Mouse (Mus musculus) layer of hippocampus, adult 18-20 months (tissue): ENCODE measurements around the gene RPS10-NUDT3. TPM values are rescaled to one million over a fixed set of nuclear protein-coding genes. Genes with fewer than 3 reads are reported as not detected.

Source experiments
- DNase-seq, 2 experiments: peaks; one replicate each; pipeline ENCODE4 v3.0.0; 2022; ENCODE audit warnings: low spot score in 2 of 2
- total RNA-seq, 2 experiments: library from RNA; stranded (reverse); gene quantifications; 2 replicates each; pipeline ENCODE4 v1.2.3; 2021

The RPS10-NUDT3 gene
- total RNA-seq, 2 experiments from 2014 or later: 1.9 TPM; not detected in 1

DNA sequence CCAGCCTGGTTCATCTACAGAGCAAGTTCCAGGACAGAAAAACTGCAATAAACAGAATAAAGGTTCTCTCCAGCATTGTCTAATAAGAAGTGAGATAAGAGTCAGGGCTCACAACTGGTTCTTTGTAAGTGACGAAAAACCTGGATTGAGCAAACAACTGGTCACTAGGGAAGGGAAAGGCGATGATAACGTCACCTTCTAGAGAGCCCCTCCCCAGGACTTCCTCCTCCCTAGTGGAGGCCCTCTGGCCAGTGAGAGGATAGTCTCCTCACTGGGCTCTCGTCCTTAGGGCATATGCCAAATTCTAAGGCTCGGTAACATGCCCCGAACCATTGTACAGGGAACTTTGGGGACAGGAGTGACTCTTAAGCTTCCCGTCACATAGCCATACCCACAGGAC, 59.0 kb downstream of the RPS10-NUDT3 start:
- no peak for DNase-seq

DNA sequence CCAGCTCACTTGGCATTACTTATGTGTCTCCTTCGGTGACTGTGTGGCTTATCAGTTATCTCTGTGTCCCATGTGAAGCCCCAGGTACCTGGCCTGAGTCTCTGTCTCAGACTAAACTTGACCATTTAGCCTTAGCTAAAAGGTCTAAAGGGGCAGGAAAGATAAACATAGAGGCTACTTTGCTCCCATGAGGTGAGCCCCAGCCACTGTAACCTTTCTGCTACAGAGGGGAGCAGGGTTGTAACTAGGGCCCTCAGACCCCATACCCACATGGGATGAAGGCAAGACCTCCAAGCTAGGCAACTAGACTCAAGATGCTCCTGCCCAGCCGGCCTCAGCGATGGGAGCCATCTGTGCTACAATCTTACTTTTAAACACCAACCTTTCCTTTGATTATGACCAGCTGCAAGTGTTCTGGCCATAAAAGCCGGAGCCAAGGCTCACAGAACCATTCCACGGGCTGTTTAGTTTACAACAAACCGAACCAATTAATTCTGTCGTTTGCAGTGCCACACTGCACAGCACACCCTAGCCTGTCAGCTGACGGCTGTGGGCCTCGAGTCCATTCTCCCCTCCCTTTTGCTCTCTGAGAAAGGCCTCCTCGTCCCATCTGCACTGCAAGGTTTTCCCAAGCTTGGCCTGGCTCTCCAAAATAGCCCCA, 59.8 kb downstream of the RPS10-NUDT3 start:
- DNase-seq: no peak

DNA sequence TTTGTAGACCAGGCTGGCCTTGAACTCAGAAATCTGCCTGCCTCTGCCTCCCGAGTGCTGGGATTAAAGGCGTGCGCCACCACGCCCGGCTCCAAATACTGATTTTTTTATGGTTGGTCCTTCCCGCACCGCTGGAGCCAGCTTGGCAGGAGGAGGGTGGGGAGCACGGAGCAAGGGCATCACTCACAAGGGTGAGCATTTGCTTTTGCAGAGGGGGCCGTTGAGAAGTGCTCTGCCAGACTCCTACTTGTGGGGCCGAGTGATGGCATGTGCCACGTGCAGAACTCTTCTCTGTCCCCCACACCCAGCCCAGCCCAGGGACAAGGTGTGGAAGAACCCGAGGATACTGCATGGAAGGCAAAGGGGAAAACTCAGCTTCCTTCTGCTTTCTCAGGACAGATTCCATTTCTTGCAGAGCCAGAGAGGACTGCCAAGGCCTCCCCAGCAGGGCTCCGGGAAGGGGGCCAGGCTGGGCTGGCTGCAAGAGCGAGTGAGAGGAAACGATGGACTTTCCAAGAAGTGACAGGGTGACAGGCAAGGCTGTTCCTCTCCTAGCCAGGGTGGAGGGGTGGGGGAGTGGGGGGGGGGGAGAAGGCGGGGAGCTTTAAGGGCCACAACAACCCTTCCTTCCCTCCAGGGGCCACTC, 60.4 kb downstream of the RPS10-NUDT3 start:
- DNase-seq: peak; percentile 40 to 62

DNA sequence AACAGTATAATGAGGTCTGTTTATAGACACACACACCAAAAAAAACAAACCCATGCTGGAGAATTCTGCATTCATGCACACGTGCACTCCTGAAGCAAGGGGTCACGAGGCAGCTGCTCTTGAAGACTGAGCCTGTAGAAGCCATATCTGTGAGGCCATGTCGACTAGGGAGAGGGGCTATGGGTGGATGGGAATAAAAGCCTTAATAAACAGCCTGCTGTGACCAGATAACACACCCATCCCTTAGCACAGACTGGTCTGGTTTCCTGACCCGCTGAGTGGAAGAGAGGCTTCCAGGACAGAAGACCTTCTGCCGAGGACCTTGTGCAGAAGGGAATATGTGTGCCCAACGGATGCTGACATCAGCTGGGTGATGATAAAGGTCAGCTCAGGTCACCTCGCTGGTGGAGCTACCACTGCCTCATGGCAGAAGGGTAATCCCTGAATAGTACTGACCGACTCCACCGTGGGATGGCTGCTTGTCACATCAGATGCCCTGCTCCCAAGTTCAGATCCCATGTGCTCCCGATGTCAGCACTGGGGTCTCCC, 61.2 kb downstream of the RPS10-NUDT3 start:
- no peak for DNase-seq

DNA sequence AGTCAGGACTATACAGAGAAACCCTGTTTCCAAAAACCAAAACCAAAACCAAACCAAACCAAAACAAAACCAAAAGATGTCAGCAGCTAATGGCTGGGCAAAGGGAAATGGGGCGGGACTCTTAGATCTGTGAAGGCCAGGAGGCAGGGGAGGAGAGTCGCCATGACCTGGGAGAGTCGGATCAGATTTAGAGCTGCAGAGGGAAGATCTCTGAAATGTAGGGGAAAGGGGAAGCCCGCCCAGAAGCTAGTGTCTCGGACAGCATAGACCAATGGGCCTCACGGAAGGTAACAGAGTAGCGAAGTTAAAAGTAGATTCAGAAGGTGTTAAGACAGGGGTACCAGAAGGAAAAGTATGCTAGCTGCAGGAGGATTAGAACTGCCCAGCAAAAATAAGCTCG, 63.7 kb downstream of the RPS10-NUDT3 start:
- no peak for DNase-seq

DNA sequence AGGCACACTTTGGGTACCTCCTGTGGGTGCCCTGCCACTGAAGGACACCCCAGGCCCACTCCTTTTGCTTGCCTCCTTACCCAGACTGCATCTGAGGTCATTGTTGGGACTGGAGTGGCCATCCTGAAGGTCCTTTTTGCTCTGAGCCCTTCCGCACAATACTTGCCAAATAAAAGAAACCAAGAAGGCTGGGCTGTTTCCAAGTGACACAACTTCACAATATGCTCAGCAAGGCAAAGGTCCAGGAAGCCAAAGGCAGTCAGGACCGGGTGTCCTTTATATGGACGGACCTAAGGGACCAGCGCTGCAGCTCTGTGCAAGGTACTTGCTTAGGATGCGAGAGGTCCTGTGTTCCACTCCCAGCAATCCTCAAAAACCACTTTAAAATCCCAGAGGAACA, 66.8 kb downstream of the RPS10-NUDT3 start:
- DNase-seq: no peak

DNA sequence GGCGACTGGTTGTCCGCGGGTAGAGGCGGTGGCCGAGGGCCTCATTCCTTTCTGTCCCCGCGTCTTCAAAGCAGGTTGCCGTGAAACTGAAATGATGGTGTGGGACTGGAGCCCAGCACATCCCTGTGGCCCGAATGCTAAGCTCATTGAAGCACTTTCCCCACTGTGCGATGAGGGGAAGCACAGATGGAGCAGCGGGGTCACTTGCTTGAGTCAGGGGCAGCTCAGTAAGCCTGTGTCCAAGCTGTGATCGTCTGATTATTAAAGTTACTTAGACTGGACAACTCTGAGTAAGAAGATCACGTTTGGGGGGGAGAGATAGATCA, 69.1 kb downstream of the RPS10-NUDT3 start:
- no peak for DNase-seq

DNA sequence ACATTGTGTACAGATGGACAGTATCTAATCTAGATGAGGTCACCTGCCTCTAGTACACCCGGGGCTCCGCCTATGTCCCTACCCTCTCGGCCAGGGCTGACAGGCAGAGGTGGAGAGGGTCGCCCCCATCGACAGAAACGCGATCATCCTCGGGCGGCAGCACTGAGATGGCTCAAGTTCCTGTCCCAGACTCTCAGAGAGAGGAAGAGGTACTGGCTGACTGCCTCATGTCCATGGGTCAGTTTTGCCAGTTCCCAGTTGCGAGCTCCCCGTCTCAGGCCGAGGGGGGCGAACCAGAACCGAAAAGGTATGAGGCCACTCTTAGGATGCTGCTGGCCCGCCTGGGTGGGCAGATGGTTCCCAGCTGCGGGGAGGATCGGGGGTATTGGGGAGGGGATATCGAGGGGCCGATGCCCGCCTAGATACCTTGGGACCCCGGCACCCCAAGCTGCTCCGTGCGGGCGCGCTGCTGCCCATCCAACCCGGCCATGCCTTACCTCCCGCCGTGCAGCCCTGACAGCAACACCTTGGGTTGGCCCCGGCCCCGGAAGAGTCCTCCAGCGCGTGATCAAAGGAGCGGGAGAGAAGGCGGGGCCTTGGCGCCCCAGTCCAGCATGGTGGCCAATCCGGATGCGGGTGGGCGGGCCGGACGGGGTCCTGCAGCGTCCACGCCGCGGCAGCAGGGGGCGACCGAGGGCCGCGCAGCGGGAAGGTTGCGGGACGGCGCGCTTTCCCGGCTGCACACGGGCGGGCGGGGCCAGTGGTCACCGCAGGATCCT, 69.7 kb downstream of the RPS10-NUDT3 start, which contains the start of gene AI413582:
Gene AI413582 (minus strand): TSS at position 594 of the 779 bp plus-strand sequence.
- peak; percentile 95 to 97 for DNase-seq

DNA sequence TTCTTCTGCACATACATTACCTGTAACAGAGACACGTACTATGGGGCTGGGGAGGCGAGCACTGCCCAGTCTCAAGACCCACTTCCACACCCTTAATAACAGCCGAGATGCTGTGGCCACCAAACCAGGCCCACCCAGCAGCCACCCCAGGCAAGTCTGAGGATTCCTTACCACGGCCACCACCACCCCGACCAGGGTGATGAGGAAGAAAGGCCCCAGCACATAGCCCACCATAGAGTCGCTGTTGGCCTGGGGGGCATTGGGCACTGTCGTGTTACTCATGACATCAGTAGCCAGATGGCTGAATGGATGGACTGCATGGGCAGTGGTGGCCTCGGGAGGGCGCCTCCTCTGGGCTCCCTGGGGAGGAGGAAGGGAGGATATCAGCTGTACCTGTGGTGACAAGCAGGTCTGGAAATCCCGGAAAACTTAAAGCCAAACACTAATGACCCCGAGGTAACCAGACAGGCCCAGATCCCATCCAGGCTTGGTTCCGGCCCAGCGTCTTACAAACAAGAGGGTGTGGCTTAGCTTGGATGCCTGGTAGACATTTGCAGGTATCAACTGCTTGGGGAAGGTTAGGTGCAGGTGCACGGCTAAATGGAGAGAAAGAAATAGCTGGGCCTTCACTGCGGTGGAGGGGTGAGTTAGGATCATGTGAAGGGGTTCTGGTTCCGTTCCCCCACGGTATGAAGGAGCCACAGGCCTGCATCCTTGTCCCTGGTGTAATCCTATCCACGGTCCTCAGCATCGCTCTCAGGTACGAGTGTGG, 70.4 kb downstream of the RPS10-NUDT3 start:
- DNase-seq: no peak

DNA sequence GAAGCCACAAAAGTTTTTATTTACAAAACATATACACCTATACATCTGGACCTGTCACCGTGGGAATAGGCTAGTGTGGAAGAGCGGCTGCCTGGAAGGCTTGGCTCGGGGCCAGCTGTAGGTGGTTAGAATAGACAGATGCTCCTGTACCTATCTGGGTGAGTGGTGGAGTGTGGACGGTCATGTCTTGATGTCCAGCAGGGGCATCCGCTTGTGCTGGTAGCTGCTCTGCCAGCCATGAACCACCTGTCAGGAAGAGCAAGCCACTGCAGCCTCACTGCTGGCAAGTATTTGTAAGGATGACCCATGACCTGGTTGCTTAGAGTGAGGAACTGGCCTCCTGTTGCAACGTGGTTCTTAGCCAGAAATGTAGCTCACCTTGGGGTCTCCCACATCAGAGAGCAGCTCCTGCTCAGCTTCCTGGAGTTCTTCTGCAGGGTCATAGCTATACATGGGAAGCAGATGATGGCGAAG, 71.2 kb downstream of the RPS10-NUDT3 start:
- no peak for DNase-seq

DNA sequence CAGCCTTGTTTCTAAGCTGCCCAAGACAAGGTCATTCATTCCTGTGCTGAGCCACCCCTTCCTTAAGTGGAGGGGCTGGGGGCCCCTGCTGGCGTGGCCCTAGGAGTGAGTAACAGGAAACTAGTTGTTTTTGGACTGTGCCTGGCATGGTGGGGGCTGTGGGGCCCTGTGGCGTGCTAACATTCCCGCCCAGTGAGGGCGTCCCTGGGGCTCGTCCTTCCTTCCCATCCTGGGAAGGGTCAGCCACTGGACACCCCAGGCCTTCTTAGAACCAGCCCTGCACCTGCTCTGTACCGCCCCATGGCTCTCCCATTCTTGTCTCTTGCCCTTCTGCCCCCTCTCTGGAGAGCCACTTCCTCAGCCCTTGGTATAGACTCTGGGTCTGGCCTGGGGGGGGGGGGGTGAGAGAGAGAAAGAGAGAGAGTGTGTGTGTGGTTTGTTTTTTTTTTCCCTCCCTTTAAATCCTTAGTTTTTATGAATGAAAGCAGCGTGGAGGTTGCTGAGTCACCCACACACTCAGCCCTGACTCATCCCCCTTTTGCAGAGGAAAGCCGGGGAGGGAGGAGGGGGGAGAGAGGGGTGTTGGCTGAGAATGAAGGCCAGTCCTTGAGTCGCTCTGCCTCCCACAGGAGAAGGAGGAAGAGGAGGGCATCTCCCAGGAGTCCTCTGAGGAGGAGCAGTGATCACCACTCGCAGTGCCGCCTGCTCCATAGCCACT, 73.1 kb downstream of the RPS10-NUDT3 start:
- peak; percentile 67 to 72 for DNase-seq

DNA sequence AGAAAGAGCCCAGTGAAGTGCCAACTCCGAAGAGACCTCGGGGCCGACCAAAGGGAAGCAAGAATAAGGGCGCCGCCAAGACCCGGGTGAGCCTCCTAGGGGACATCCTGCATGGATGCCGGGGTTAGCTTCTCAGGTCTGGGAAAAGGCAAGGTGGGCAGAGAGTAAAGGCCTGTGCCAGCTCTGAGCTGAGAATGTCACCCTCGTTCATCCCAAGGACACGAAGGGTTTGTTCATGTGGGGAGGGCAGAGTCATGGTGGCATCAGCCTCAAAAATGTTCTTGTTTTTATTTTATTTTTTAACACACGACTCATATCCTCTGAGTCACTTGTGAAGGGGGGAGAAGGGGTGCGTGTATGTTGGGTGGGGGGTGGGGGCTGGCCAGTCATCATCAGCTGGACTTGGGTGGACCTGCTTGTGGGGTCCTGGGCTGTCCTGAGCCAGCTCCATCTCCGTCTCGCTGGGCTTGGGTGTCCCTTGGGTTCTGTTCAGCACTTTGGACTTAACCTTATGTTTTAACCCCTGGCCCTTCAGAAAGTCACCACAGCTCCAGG, 74.0 kb downstream of the RPS10-NUDT3 start:
- no peak for DNase-seq

DNA sequence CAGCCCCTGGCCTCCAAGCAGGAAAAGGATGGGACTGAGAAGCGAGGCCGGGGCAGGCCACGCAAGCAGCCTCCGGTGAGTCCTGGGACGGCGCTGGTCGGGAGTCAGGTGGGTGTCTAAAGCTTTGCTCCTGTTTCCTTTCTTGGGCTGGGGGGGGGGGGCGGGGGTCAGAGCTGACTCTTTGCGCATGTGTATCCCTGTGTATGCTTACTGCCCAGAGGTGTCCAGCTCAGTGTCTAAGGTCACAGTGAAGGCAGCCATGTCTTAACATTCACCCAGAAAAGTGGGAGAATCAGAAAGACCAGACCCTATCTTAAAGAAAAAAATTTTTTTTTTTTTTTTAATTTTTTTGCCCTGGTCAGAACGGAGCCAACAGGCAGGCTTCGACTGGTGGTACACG, 75.4 kb downstream of the RPS10-NUDT3 start:
- no peak for DNase-seq

DNA sequence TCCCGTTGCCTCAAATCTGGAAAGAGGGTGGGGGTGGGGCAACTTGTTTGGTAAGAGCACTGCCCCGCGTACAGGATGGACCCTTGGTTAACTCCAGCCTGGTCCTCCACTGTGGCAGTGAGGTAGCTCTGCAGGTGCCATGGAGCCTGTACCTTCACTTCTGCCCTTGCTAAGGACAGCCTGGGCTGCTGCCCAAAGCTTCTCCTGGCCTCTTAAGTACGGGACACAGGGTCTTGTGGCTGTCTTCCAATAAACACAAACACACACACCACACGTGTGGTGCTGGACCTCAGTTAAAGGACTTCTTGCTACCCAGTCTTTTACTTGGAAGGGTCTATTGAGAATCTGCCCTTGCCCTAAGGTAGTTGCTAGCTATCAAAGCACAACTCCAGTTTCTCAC, 76.2 kb downstream of the RPS10-NUDT3 start:
- no peak for DNase-seq

DNA sequence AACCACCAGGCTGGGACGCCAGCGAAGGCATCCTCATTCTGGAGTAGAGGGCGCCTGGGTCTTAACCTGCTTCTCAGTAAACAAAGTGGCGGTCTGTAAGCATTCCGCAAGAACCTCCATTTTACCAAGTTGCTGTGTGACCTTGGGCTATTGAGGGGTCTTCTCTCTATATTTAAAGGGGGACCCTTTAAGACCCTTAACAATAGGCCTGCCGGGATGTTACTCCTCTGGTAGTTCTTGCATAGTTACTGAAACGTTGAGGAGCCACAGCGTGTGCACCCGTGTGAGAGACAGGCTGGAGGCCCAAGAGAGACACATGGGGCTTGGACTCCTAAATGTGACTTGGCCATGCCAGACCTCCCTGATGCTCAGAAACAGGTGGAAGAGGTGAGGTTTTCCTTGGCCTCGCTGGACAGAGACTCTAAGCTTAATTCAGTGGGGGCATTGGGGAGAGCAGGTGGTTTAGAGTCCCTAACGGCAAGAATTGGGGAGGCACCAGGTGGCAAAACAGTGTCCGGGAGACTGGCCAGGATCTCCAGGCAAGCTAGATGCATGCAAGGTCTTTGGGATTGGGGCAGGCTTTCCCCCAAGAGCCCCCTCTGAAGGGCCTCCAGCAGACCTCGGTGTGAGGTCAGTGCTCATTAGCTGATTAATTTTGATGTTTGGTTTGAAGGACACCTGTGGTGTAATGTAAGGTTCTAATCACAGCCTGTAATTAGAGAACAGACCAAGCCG, 76.9 kb downstream of the RPS10-NUDT3 start:
- DNase-seq: no peak

DNA sequence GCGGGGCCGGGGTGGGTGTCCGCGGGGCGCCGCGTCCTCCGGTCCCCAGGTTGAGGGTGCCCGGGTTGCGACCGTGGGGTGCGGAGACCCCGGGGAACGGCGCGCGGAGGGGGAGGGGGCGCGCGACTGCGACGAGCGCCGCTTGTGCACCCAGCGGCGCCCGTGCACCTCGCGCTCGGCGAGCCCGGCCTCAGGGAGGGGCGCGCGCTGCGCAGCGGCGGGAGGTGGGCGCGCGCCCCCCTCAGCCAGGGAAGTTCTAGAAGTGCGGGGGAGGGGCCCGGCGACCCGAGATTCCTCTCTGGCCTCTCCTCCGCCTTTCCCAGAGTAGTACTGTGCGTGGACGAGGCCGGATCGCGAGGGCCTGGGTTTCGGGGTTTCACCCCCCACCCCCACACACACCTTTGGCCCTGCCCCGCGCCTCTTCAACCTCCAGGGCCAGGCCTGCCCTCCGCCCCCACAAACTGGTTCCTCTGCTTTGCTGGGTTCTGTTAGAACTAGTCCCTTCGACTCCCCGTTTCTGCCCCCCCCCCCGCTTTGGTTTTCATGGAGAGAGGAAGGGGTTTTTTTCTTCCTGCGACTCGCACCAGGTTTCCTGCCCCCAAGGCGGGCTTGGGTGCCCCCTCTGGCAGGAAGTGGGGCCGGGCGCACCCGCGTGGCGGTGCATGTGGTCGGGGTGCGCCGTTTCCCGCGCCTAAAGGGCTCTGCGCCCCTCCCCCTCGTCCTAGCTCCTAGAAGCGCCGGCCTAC, 77.7 kb downstream of the RPS10-NUDT3 start:
- no peak for DNase-seq

DNA sequence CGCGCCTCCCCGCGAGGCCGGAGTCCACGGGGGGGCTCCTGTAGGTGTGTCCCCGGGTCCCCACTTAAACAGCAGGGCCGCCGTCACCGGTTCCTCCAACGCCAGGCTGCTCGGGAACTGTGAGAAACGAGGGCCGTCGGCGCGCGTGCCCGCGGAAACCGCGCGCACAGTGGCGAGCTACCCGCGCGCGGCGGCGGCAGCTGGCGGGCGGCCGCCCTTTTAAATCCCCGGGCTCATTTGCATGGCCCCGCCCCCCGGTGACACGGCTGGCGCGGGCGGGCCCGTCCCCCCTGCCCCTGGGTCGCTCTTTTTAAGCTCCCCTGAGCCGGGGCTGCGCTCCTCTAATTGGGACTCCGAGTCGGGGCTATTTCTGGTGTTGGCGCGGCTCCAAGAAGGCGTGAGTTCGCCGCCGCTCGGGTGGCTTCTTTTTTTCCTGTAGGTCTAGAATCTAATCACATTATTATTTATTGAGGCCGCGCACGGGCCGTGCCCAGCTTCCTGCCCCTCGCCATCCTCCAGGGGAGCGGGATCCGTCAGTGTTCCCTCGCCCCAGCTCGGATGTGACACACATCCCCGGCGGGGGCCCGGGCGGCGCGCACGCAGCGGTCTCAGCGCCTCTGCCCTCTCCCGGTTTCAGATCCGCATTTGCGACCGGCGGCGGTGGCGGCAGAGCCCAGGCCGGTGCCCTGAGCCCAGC, 78.6 kb downstream of the RPS10-NUDT3 start, which contains the start of gene Hmga1:
Gene Hmga1 (plus strand): TSS at position 183 of the 697 bp plus-strand sequence.
- peak; percentile 67 to 85 for DNase-seq
